Mouse (Mus musculus): ENCODE results near the gene Dysf. TPM values are rescaled to one million over a fixed set of nuclear protein-coding genes. Genes with fewer than 3 reads are reported as not detected.
"Not testable (repeated sequence)": the region's sequence is repeated elsewhere in the genome, so short reads cannot be mapped to it uniquely, and the experiment has no call there.

Gene Dysf
- polyA plus RNA-seq (2012; ENCODE audit: insufficient read depth, insufficient read length, low replicate concordance, missing spikeins), result not detected in 2 replicates

- Histone ChIP-seq H3K4me1 (ENCODE audit: control insufficient read depth, insufficient read depth, low read length) (peaks cover 22% of the 10 kb centered on the region), H3K4me3 (ENCODE audit: insufficient read depth, low read depth, low read length) (peak within 1 kb of the TSS; percentile 46), H3K27ac (ENCODE audit: insufficient read depth, low read depth, low read length) (no peak within 1 kb of the TSS)
- WGBS, result 2% methylated on average over 41 of the region's 41 CpGs
- peak; percentile 29; the same call in 1 of the 2 replicates for TF ChIP-seq CTCF (IDR thresholded peaks at IDR 0.05; ENCODE audit: insufficient read depth, low read depth, low read length)
- no peak for TF ChIP-seq POLR2A (IDR thresholded peaks at IDR 0.05; ENCODE audit: insufficient read depth, low read depth, low read length)
These were observed at the start of gene Dysf for GRCm38 (mm10) chr6:84008363-84009171. Gene Dysf, plus strand, starts transcription at chr6:84008590.

GRCm38 (mm10) chr6:83987642-83988041, 20.7 kb upstream of the Dysf start:
- no peaks in the 10 kb centered on the region for H3K4me1 ChIP-seq (ENCODE audit: control insufficient read depth, insufficient read depth, low read length)
- H3K4me3 ChIP-seq (ENCODE audit: insufficient read depth, low read depth, low read length), result no peak overlapping the region
- WGBS, result 38% methylated on average over 5 of the region's 5 CpGs
- no peak overlapping the region for H3K27ac ChIP-seq (ENCODE audit: insufficient read depth, low read depth, low read length)
- TF ChIP-seq CTCF (IDR thresholded peaks at IDR 0.05; ENCODE audit: insufficient read depth, low read depth, low read length) (no peak), POLR2A (IDR thresholded peaks at IDR 0.05; ENCODE audit: insufficient read depth, low read depth, low read length) (no peak)

- 83% methylated on average over 1 of the region's 1 CpGs for WGBS
- Histone ChIP-seq H3K4me1 (ENCODE audit: control insufficient read depth, insufficient read depth, low read length) (no peaks in the 10 kb centered on the region), H3K4me3 (ENCODE audit: insufficient read depth, low read depth, low read length) (no peak overlapping the region), H3K27ac (ENCODE audit: insufficient read depth, low read depth, low read length) (no peak overlapping the region)
- TF ChIP-seq POLR2A (IDR thresholded peaks at IDR 0.05; ENCODE audit: insufficient read depth, low read depth, low read length) (no peak), CTCF (IDR thresholded peaks at IDR 0.05; ENCODE audit: insufficient read depth, low read depth, low read length) (no peak)
These were observed 5.7 kb upstream of the Dysf start for GRCm38 (mm10) chr6:84002716-84003115.

GRCm38 (mm10) chr6:84004295-84004694, 4.1 kb upstream of the Dysf start:
- WGBS, result 92% methylated on average over 4 of the region's 4 CpGs
- no peak overlapping the region for H3K4me3 ChIP-seq (ENCODE audit: insufficient read depth, low read depth, low read length)
- no peak overlapping the region for H3K27ac ChIP-seq (ENCODE audit: insufficient read depth, low read depth, low read length)
- TF ChIP-seq POLR2A (IDR thresholded peaks at IDR 0.05; ENCODE audit: insufficient read depth, low read depth, low read length) (no peak), CTCF (IDR thresholded peaks at IDR 0.05; ENCODE audit: insufficient read depth, low read depth, low read length) (no peak)
- peaks cover 10% of the 10 kb centered on the region for H3K4me1 ChIP-seq (ENCODE audit: control insufficient read depth, insufficient read depth, low read length)

- H3K4me1 ChIP-seq (ENCODE audit: control insufficient read depth, insufficient read depth, low read length), result peaks cover 22% of the 10 kb centered on the region
- H3K4me3 ChIP-seq (ENCODE audit: insufficient read depth, low read depth, low read length), result peak overlapping the region; percentile 46
- TF ChIP-seq POLR2A (IDR thresholded peaks at IDR 0.05; ENCODE audit: insufficient read depth, low read depth, low read length), result no peak
- TF ChIP-seq CTCF (IDR thresholded peaks at IDR 0.05; ENCODE audit: insufficient read depth, low read depth, low read length), result no peak
- 48% methylated on average over 8 of the region's 8 CpGs for WGBS
- H3K27ac ChIP-seq (ENCODE audit: insufficient read depth, low read depth, low read length), result no peak overlapping the region
These were observed 932 bp downstream of the Dysf start for GRCm38 (mm10) chr6:84009172-84009872.

- 87% methylated on average over 4 of the region's 4 CpGs for WGBS
- Histone ChIP-seq H3K4me3 (ENCODE audit: insufficient read depth, low read depth, low read length) (no peak overlapping the region), H3K27ac (ENCODE audit: insufficient read depth, low read depth, low read length) (no peak overlapping the region), H3K4me1 (ENCODE audit: control insufficient read depth, insufficient read depth, low read length) (peaks cover 22% of the 10 kb centered on the region)
- TF ChIP-seq POLR2A (IDR thresholded peaks at IDR 0.05; ENCODE audit: insufficient read depth, low read depth, low read length), result no peak
- no peak for TF ChIP-seq CTCF (IDR thresholded peaks at IDR 0.05; ENCODE audit: insufficient read depth, low read depth, low read length)
These were observed 1.5 kb downstream of the Dysf start for GRCm38 (mm10) chr6:84009915-84010302.

GRCm38 (mm10) chr6:84010303-84011225, 2.2 kb downstream of the Dysf start:
- WGBS, result 47% methylated on average over 8 of the region's 8 CpGs
- TF ChIP-seq CTCF (IDR thresholded peaks at IDR 0.05; ENCODE audit: insufficient read depth, low read depth, low read length) (no peak), POLR2A (IDR thresholded peaks at IDR 0.05; ENCODE audit: insufficient read depth, low read depth, low read length) (no peak)
- H3K4me1 ChIP-seq (ENCODE audit: control insufficient read depth, insufficient read depth, low read length), result peaks cover 22% of the 10 kb centered on the region
- no peak overlapping the region for H3K4me3 ChIP-seq (ENCODE audit: insufficient read depth, low read depth, low read length)
- H3K27ac ChIP-seq (ENCODE audit: insufficient read depth, low read depth, low read length), result no peak overlapping the region

- WGBS, result 71% methylated on average over 4 of the region's 4 CpGs
- not testable (repeated sequence) for H3K4me3 ChIP-seq (ENCODE audit: insufficient read depth, low read depth, low read length); H3K27ac ChIP-seq (ENCODE audit: insufficient read depth, low read depth, low read length)
- peaks cover 13% of the 10 kb centered on the region for H3K4me1 ChIP-seq (ENCODE audit: control insufficient read depth, insufficient read depth, low read length)
These were observed 6.7 kb downstream of the Dysf start for GRCm38 (mm10) chr6:84014961-84015683.

Measured in olfactory bulb, adult 2 months (tissue).